Mouse (Mus musculus): ENCODE data around the gene Ecsit. TPM values are rescaled to one million over a fixed set of nuclear protein-coding genes. Genes with fewer than 3 reads are reported as not detected.

The Ecsit gene
- polyA plus RNA-seq, 1 experiment from 2014 or later, result 59.7 TPM

DNA sequence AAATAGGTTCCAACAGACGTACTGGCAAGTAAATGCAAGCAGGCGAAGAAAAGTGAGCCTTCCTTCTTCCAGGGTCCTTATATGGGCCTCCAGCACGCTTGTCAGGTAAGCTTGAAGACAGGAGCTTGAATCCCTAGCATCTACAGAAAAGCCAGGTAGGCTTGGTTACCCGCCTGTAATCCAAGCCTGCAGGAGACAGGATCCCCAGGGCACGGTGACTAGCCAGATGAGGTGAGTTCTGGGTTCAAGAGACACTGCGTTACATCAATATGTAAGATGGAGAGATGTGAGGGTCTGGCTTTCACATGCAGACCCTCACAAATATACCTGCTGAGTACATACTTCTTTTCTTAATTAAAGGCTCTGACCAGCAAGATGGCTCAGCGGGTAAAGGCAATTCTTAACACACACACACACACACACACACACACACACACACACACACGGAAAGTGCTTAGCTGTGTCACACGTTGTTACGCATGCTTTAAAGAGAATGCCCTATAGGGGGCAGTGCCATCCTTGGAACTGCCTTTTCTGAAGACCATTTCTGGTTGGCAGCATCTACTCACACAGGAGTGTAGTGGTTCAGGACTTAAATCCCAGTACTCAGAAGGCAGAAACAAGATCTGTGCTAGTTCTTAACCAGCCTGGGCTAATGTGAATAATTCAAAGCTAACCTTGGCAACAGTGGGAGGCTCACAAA lies 32.7 kb upstream of the Ecsit start:
- peak overlapping the region; percentile 87 for H3K4me2 ChIP-seq (replicated peaks)
- WGBS, result 45% methylated on average over 10 of the region's 10 CpGs
- H3K27me3 ChIP-seq, result 0 out of 2 replicates have a peak, but pooled peaks cover 3% of the 10 kb centered on the region
- peaks cover 6% of the 10 kb centered on the region for H3K36me3 ChIP-seq
- peak overlapping the region; percentile 77; the same call in 1 of the 2 replicates for H3K27ac ChIP-seq (replicated peaks)
- no peaks in the 10 kb centered on the region for H3K9me3 ChIP-seq
- peaks cover 18% of the 10 kb centered on the region for H3K4me1 ChIP-seq
- no peak for ATAC-seq (replicated peaks)
- peak overlapping the region; percentile 96 for H3K4me3 ChIP-seq
- peak overlapping the region; percentile 70 for H3K9ac ChIP-seq (replicated peaks)

DNA sequence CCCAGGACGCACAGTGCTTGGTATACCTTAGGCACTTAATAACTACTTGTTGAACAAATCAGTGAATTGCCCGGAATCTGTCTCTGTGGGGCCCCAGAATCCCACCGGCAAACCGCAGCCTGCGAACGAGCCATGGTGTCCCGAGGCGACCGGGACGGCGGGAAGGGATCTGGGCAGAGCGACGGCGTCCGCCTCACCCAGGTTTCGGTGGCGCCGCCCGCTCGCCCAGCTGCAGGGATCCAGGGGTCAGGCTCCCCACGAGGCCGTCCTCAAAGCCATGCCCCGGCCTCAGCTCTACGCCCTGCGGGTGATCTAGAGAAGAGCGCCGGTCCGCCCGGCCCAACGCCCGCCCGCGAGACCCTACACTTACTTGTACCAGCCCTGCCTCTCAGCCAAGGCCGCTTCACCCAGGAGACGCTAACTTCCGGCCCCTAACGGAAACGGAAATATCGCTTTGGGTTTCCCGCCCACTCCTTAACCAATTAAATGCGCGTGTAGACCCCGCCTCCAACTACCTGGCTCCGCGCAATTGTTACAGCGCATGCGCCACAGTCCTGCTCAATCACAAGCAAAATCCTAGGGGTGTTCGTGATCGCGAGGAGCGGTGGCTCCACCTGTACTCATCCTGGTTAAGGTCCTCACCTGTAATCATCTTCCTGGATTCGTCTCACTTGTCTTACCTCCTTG lies 31.6 kb upstream of the Ecsit start, which contains the start of gene Elof1:
TSS of gene Elof1 (minus strand) at position 433 of the 687 bp plus-strand sequence.
- Histone ChIP-seq H3K9me3 (no peaks in the 10 kb centered on the region), H3K4me3 (peak within 1 kb of the TSS; percentile 96), H3K27me3 (0 out of 2 replicates have a peak, but pooled peaks cover 3% of the 10 kb centered on the region), H3K4me1 (peaks cover 18% of the 10 kb centered on the region), H3K9ac (replicated peaks) (peak within 1 kb of the TSS; percentile 91), H3K36me3 (peaks cover 15% of the 10 kb centered on the region), H3K27ac (replicated peaks) (peak within 1 kb of the TSS; percentile 77), H3K4me2 (replicated peaks) (peak within 1 kb of the TSS; percentile 87)
- ATAC-seq (replicated peaks), result peak; percentile 97
- under 1% methylated on average over 51 of the region's 52 CpGs for WGBS

DNA sequence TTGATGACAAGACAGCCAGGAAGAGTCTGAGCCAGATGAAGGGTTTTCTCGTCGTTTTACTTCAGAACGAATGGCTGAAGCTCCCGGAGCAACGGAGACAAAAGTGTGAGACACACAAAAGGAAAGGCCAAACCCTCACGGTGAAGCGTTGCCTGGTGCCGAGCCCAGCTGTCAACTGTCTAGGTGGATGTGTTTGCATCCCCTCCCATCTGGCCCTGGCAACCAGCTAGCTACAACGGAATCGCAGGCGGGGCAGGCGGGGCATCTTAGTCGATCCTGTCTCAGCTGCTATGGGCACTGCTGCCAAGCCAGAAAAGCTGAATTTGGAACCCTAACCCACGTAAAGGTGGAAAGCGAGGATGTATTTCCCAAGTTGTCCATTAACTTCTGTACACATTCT lies 30.8 kb upstream of the Ecsit start:
- ATAC-seq (replicated peaks), result no peak
- H3K27ac ChIP-seq (replicated peaks), result 0 out of 2 replicates have a peak overlapping the region, but pooled peaks have one; percentile 28
- peak overlapping the region; percentile 87 for H3K4me2 ChIP-seq (replicated peaks)
- 23% methylated on average over 15 of the region's 15 CpGs for WGBS
- H3K9me3 ChIP-seq, result no peaks in the 10 kb centered on the region
- 0 out of 2 replicates have a peak, but pooled peaks cover 2% of the 10 kb centered on the region for H3K27me3 ChIP-seq
- H3K4me1 ChIP-seq, result peaks cover 18% of the 10 kb centered on the region
- H3K9ac ChIP-seq (replicated peaks), result peak overlapping the region; percentile 91
- peak overlapping the region; percentile 96 for H3K4me3 ChIP-seq
- peaks cover 22% of the 10 kb centered on the region for H3K36me3 ChIP-seq

- ATAC-seq (replicated peaks), result no peak
- peak overlapping the region; percentile 91 for H3K9ac ChIP-seq (replicated peaks)
- 94% methylated on average over 4 of the region's 4 CpGs for WGBS
Observed at GRCm38 (mm10) chr9:22115635-22116034, 30.4 kb upstream of the Ecsit start.

GRCm38 (mm10) chr9:22108194-22108593 lies 23.0 kb upstream of the Ecsit start:
- H3K4me1 ChIP-seq, result no peaks in the 10 kb centered on the region
- H3K4me2 ChIP-seq (replicated peaks), result no peak overlapping the region
- peaks cover 31% of the 10 kb centered on the region for H3K36me3 ChIP-seq
- H3K27me3 ChIP-seq, result no peaks in the 10 kb centered on the region
- no peak overlapping the region for H3K27ac ChIP-seq (replicated peaks)
- 81% methylated on average over 9 of the region's 9 CpGs for WGBS
- H3K9me3 ChIP-seq, result no peaks in the 10 kb centered on the region
- H3K9ac ChIP-seq (replicated peaks), result no peak overlapping the region
- no peak overlapping the region for H3K4me3 ChIP-seq
- ATAC-seq (replicated peaks), result no peak

More at GRCm38 (mm10) chr9:22115635-22116034, 30.4 kb upstream of the Ecsit start:
- Histone ChIP-seq H3K4me3 (peak overlapping the region; percentile 96), H3K27me3 (no peaks in the 10 kb centered on the region), H3K27ac (replicated peaks) (0 out of 2 replicates have a peak overlapping the region, but pooled peaks have one; percentile 28), H3K36me3 (peaks cover 25% of the 10 kb centered on the region), H3K4me2 (replicated peaks) (peak overlapping the region; percentile 87), H3K4me1 (peaks cover 18% of the 10 kb centered on the region), H3K9me3 (no peaks in the 10 kb centered on the region)

DNA sequence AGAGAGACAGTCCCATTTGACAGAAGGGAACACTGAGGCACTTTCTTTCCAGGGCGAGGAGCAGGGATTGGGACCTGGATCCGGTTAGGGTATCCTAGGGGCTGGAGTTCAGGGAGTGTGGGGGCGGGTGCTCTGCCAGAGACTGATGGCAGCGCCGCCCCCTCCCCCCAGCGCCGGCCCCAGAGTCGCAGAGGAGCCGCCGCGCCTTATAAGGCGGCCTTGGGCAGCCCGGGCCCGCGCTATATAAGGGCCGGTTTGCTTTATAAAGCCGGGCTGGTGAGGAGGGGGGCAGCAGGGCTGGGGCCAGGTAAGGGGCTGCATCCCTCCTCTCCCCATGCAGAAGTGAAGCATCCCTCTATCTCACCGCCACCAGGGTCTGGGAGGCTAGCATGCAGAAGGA lies 14.7 kb upstream of the Ecsit start:
- peaks cover 24% of the 10 kb centered on the region for H3K27me3 ChIP-seq
- no peak overlapping the region for H3K27ac ChIP-seq (replicated peaks)
- H3K9me3 ChIP-seq, result no peaks in the 10 kb centered on the region
- H3K4me3 ChIP-seq, result no peak overlapping the region
- H3K4me1 ChIP-seq, result 0 out of 2 replicates have a peak, but pooled peaks cover 6% of the 10 kb centered on the region
- WGBS, result 5% methylated on average over 18 of the region's 18 CpGs
- ATAC-seq (replicated peaks), result no peak
- no peak overlapping the region for H3K9ac ChIP-seq (replicated peaks)
- no peaks in the 10 kb centered on the region for H3K36me3 ChIP-seq
- no peak overlapping the region for H3K4me2 ChIP-seq (replicated peaks)

GRCm38 (mm10) chr9:22098993-22099696 lies 13.9 kb upstream of the Ecsit start, which contains the start of gene Cnn1:
Cnn1 (plus strand) TSS chr9:22099216.
- H3K9ac ChIP-seq (replicated peaks), result no peak within 1 kb of the TSS
- peaks cover 24% of the 10 kb centered on the region for H3K27me3 ChIP-seq
- no peak within 1 kb of the TSS for H3K4me2 ChIP-seq (replicated peaks)
- H3K27ac ChIP-seq (replicated peaks), result no peak within 1 kb of the TSS
- no peaks in the 10 kb centered on the region for H3K9me3 ChIP-seq
- 0 out of 2 replicates have a peak, but pooled peaks cover 6% of the 10 kb centered on the region for H3K4me1 ChIP-seq
- no peak for ATAC-seq (replicated peaks)
- WGBS, result 6% methylated on average over 14 of the region's 14 CpGs
- no peak within 1 kb of the TSS for H3K4me3 ChIP-seq
- no peaks in the 10 kb centered on the region for H3K36me3 ChIP-seq

DNA sequence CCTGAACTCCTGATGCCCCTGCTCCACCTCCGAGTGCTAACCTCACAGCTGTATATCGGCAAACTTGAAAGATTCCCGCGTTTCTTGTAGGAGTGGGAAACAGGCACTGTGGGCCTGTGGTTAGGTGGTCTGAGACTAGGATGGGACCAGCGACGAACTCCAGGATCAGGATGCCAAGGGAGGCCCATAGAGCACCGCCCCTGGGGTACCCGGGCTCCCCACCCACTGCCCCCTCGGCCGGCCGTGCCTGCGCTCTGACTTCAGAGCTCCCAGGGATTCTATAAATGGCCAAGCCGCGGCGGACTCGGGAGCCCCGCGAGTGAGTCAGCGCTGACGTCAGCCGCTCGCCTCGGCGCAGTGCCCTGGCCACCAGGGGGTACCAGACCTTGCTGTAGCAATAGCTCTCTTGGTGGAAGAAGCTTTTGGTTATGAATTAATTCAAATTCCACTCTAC lies 10.6 kb upstream of the Ecsit start:
- Histone ChIP-seq H3K27ac (replicated peaks) (no peak overlapping the region), H3K9ac (replicated peaks) (peak overlapping the region; percentile 49), H3K36me3 (no peaks in the 10 kb centered on the region), H3K27me3 (peaks cover 22% of the 10 kb centered on the region), H3K4me2 (replicated peaks) (peak overlapping the region; percentile 66), H3K4me3 (peak overlapping the region; percentile 38), H3K4me1 (0 out of 2 replicates have a peak, but pooled peaks cover 6% of the 10 kb centered on the region), H3K9me3 (no peaks in the 10 kb centered on the region)
- WGBS, result 3% methylated on average over 24 of the region's 24 CpGs
- ATAC-seq (replicated peaks), result peak; percentile 51; the same call in 1 of the 2 replicates

DNA sequence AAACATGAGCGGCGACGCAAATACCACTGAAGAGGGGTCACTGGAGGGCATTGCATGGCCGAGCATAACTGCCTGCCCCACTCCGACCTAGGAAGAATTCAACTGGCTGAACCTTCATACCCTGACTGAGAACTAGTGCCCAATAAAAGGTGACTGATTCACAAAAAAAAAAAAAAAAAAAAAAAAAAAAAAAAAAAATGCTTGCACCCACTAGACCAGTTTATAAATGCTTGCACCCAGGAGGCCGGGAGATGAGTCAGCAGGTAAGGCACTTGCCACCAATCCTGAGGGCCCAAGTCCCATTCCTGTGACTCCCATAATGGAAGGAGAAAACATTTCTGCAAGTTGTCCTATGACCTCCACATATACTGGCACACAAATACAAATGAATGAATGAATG lies 7.5 kb upstream of the Ecsit start:
- Histone ChIP-seq H3K27ac (replicated peaks) (no peak overlapping the region), H3K4me1 (0 out of 2 replicates have a peak, but pooled peaks cover 6% of the 10 kb centered on the region), H3K9ac (replicated peaks) (no peak overlapping the region), H3K9me3 (no peaks in the 10 kb centered on the region), H3K4me3 (no peak overlapping the region), H3K4me2 (replicated peaks) (no peak overlapping the region), H3K27me3 (no peaks in the 10 kb centered on the region), H3K36me3 (no peaks in the 10 kb centered on the region)
- ATAC-seq (replicated peaks), result no peak
- 91% methylated on average over 6 of the region's 6 CpGs for WGBS

DNA sequence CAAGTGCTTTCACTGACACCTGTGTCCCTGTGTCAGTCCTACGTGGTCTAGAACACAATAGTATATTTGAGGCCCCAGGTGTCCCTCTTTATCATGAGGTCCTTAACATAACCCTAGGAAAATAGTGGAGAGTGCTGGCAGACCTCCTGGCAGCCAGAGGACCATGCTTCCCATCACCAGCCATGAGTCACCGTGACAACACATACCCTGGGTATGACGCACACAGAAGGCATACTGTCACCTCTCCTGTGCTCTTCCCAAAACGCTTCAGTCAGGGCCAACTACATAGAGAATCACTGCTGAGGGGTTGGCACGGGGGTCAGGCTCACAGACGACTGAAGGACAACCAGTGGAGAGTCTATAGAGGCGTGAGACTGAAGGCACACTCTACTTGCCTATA lies 4.7 kb upstream of the Ecsit start:
- no peaks in the 10 kb centered on the region for H3K36me3 ChIP-seq
- H3K27me3 ChIP-seq, result no peaks in the 10 kb centered on the region
- H3K27ac ChIP-seq (replicated peaks), result no peak overlapping the region
- ATAC-seq (replicated peaks), result no peak
- 80% methylated on average over 7 of the region's 7 CpGs for WGBS
- no peaks in the 10 kb centered on the region for H3K9me3 ChIP-seq
- H3K4me3 ChIP-seq, result no peak overlapping the region
- H3K4me2 ChIP-seq (replicated peaks), result no peak overlapping the region
- H3K9ac ChIP-seq (replicated peaks), result no peak overlapping the region
- peaks cover 7% of the 10 kb centered on the region for H3K4me1 ChIP-seq

GRCm38 (mm10) chr9:22089281-22089680 lies 4.0 kb upstream of the Ecsit start:
- Histone ChIP-seq H3K27ac (replicated peaks) (no peak overlapping the region), H3K9me3 (no peaks in the 10 kb centered on the region), H3K4me1 (peaks cover 13% of the 10 kb centered on the region), H3K4me2 (replicated peaks) (no peak overlapping the region), H3K36me3 (no peaks in the 10 kb centered on the region), H3K9ac (replicated peaks) (no peak overlapping the region), H3K27me3 (no peaks in the 10 kb centered on the region), H3K4me3 (no peak overlapping the region)
- ATAC-seq (replicated peaks), result no peak
- over 99% methylated on average over 7 of the region's 7 CpGs for whole genome bisulfite sequencing

Data from forebrain, embryonic 15.5 days (tissue).